Mouse (Mus musculus) kidney, embryonic 15.5 days (tissue): ENCODE data around the gene Grid2. TPM values are rescaled to one million over a fixed set of nuclear protein-coding genes. Genes with fewer than 3 reads are reported as not detected.

ENCODE experiments used
- ATAC-seq: fragments of 200-750 bp; cut with Nextera tagmentation; replicated peaks from 2 replicates; pipeline ENCODE4 v1.8.0; 2017; ENCODE audit warnings: moderate TSS enrichment; ENCODE audit not compliant: low FRiP score
- H3K27ac ChIP-seq: fragments of 300-500 bp; sonication (generic); 2 replicates; pipeline ENCODE4 v1.5.1; 2015; ENCODE audit warnings: mild to moderate bottlenecking, inconsistent platforms
- H3K27me3 ChIP-seq: fragments of 300-500 bp; sonication (generic); 2 replicates; pipeline ENCODE4 v1.6.1; 2015; ENCODE audit warnings: inconsistent platforms
- H3K36me3 ChIP-seq: fragments of 300-500 bp; sonication (generic); 2 replicates; pipeline ENCODE4 v1.6.1; 2015; ENCODE audit warnings: inconsistent platforms
- H3K4me1 ChIP-seq: fragments of 300-500 bp; sonication (generic); 2 replicates; pipeline ENCODE4 v1.6.1; 2015; ENCODE audit warnings: inconsistent platforms
- H3K4me2 ChIP-seq: fragments of 300-500 bp; sonication (generic); 2 replicates; pipeline ENCODE4 v1.6.1; 2015; ENCODE audit warnings: moderate library complexity, mild to moderate bottlenecking, inconsistent platforms
- H3K4me3 ChIP-seq: fragments of 300-500 bp; sonication (generic); replicated peaks from 2 replicates; pipeline ENCODE4 v1.5.1; 2015; ENCODE audit warnings: mild to moderate bottlenecking, inconsistent platforms
- H3K9ac ChIP-seq: fragments of 300-500 bp; sonication (generic); 2 replicates; pipeline ENCODE4 v1.6.1; 2015; ENCODE audit warnings: mild to moderate bottlenecking, inconsistent platforms
- H3K9me3 ChIP-seq: fragments of 300-500 bp; sonication (generic); replicated peaks from 2 replicates; pipeline ENCODE4 v1.6.1; 2016; ENCODE audit warnings: inconsistent platforms
- WGBS: fragments of 180-500 bp; shearing (Covaris S2); methylation state at CpG from one replicate; pipeline ENCODE4 v1.1.7; 2015; ENCODE audit warnings: mixed read lengths; 5-methylcytosine and 5-hydroxymethylcytosine counted together
- polyA plus RNA-seq: library from polyadenylated mRNA; unstranded; fragments of >200 nt; fragmentation: Nextera tagmentation; extraction: Ambion mirVana; gene quantifications from 2 replicates; pipeline ENCODE4 v1.2.1, GENCODE M21; 2015

Gene Grid2
- polyA plus RNA-seq, 1 experiment from 2014 or later, result 0.55 TPM

GRCm38 (mm10) chr6:64649296-64650226 lies 1393.9 kb downstream of the Grid2 start:
- Histone ChIP-seq H3K4me2 (peak overlapping the region; percentile 58), H3K27ac (no peak overlapping the region), H3K4me1 (0 out of 2 replicates have a peak, but pooled peaks cover 5% of the 10 kb centered on the region), H3K27me3 (no peaks in the 10 kb centered on the region), H3K36me3 (no peaks in the 10 kb centered on the region), H3K9ac (no peak overlapping the region), H3K4me3 (peak overlapping the region; percentile 38), H3K9me3 (no peaks in the 10 kb centered on the region)
- WGBS, result 10% methylated on average over 20 of the region's 20 CpGs
- peak; percentile 89 for ATAC-seq

GRCm38 (mm10) chr6:64650765-64651164 lies 1395.1 kb downstream of the Grid2 start:
- Histone ChIP-seq H3K9ac (no peak overlapping the region), H3K27ac (0 out of 2 replicates have a peak overlapping the region, but pooled peaks have one; percentile 37), H3K4me2 (no peak overlapping the region), H3K36me3 (no peaks in the 10 kb centered on the region), H3K4me1 (0 out of 2 replicates have a peak, but pooled peaks cover 5% of the 10 kb centered on the region), H3K4me3 (no peak overlapping the region), H3K27me3 (no peaks in the 10 kb centered on the region), H3K9me3 (no peaks in the 10 kb centered on the region)
- ATAC-seq, result peak; percentile 71
- WGBS, result 11% methylated on average over 7 of the region's 7 CpGs

- Histone ChIP-seq H3K4me3 (no peak overlapping the region), H3K27me3 (no peaks in the 10 kb centered on the region), H3K9ac (no peak overlapping the region), H3K27ac (no peak overlapping the region), H3K4me2 (no peak overlapping the region), H3K9me3 (no peaks in the 10 kb centered on the region), H3K4me1 (no peaks in the 10 kb centered on the region), H3K36me3 (no peaks in the 10 kb centered on the region)
- 72% methylated on average over 3 of the region's 3 CpGs for WGBS
- ATAC-seq, result no peak
Observed at GRCm38 (mm10) chr6:64671010-64671409, 1415.3 kb downstream of the Grid2 start.

GRCm38 (mm10) chr6:64678815-64679214 lies 1423.1 kb downstream of the Grid2 start:
- ATAC-seq, result no peak
- Histone ChIP-seq H3K27me3 (no peaks in the 10 kb centered on the region), H3K4me1 (no peaks in the 10 kb centered on the region), H3K4me3 (no peak overlapping the region), H3K36me3 (no peaks in the 10 kb centered on the region), H3K27ac (no peak overlapping the region), H3K9me3 (no peaks in the 10 kb centered on the region), H3K4me2 (no peak overlapping the region), H3K9ac (no peak overlapping the region)
- WGBS, result 24% methylated on average over 1 of the region's 1 CpGs

- H3K4me2 ChIP-seq, result no peak overlapping the region
- H3K27ac ChIP-seq, result no peak overlapping the region
- H3K27me3 ChIP-seq, result peaks cover 25% of the 10 kb centered on the region
- no peak overlapping the region for H3K4me3 ChIP-seq
- no peaks in the 10 kb centered on the region for H3K9me3 ChIP-seq
- ATAC-seq, result 0 out of 2 replicates have a peak, but pooled peaks have one; percentile 43
- H3K36me3 ChIP-seq, result no peaks in the 10 kb centered on the region
- 41% methylated on average over 9 of the region's 9 CpGs for WGBS
- H3K9ac ChIP-seq, result no peak overlapping the region
- peaks cover 9% of the 10 kb centered on the region; the same call in 1 of the 2 replicates for H3K4me1 ChIP-seq
Observed at GRCm38 (mm10) chr6:64683974-64684373, 1428.3 kb downstream of the Grid2 start.

GRCm38 (mm10) chr6:64684973-64685372 lies 1429.3 kb downstream of the Grid2 start:
- Histone ChIP-seq H3K27ac (no peak overlapping the region), H3K9ac (no peak overlapping the region), H3K4me3 (no peak overlapping the region), H3K36me3 (no peaks in the 10 kb centered on the region), H3K27me3 (peaks cover 25% of the 10 kb centered on the region), H3K4me2 (no peak overlapping the region), H3K9me3 (no peaks in the 10 kb centered on the region), H3K4me1 (peaks cover 9% of the 10 kb centered on the region; the same call in 1 of the 2 replicates)
- 6% methylated on average over 5 of the region's 5 CpGs for WGBS
- ATAC-seq, result no peak

GRCm38 (mm10) chr6:64688181-64688944 lies 1432.7 kb downstream of the Grid2 start:
- no peak for ATAC-seq
- 7% methylated on average over 19 of the region's 19 CpGs for WGBS
- peaks cover 9% of the 10 kb centered on the region; the same call in 1 of the 2 replicates for H3K4me1 ChIP-seq

GRCm38 (mm10) chr6:64694688-64695087 lies 1439.0 kb downstream of the Grid2 start:
- Histone ChIP-seq H3K9ac (no peak overlapping the region), H3K27ac (no peak overlapping the region), H3K27me3 (no peaks in the 10 kb centered on the region), H3K4me1 (no peaks in the 10 kb centered on the region), H3K9me3 (no peaks in the 10 kb centered on the region), H3K4me3 (no peak overlapping the region), H3K36me3 (no peaks in the 10 kb centered on the region), H3K4me2 (no peak overlapping the region)
- no peak for ATAC-seq
- WGBS, result 53% methylated on average over 7 of the region's 7 CpGs

More at GRCm38 (mm10) chr6:64688181-64688944, 1432.7 kb downstream of the Grid2 start:
- Histone ChIP-seq H3K9ac (no peak overlapping the region), H3K4me3 (0 out of 2 replicates have a peak overlapping the region, but pooled peaks have one; percentile 3), H3K9me3 (no peaks in the 10 kb centered on the region), H3K36me3 (no peaks in the 10 kb centered on the region), H3K4me2 (peak overlapping the region; percentile 43), H3K27ac (no peak overlapping the region), H3K27me3 (peaks cover 25% of the 10 kb centered on the region)

GRCm38 (mm10) chr6:64703659-64704058 lies 1448.0 kb downstream of the Grid2 start:
- Histone ChIP-seq H3K4me2 (no peak overlapping the region), H3K36me3 (no peaks in the 10 kb centered on the region), H3K27ac (no peak overlapping the region), H3K4me1 (no peaks in the 10 kb centered on the region), H3K9me3 (no peaks in the 10 kb centered on the region), H3K9ac (no peak overlapping the region), H3K27me3 (no peaks in the 10 kb centered on the region), H3K4me3 (no peak overlapping the region)
- ATAC-seq, result no peak
- WGBS, result 84% methylated on average over 2 of the region's 2 CpGs

GRCm38 (mm10) chr6:64727751-64728403 lies 1472.2 kb downstream of the Grid2 start:
- WGBS, result 1% methylated on average over 29 of the region's 29 CpGs
- Histone ChIP-seq H3K36me3 (no peaks in the 10 kb centered on the region), H3K27me3 (peaks cover 62% of the 10 kb centered on the region)

GRCm38 (mm10) chr6:64728499-64729198 lies 1473.0 kb downstream of the Grid2 start, which contains the start of gene Atoh1:
TSS of gene Atoh1 (plus strand) at chr6:64729125.
- H3K4me2 ChIP-seq, result peak within 1 kb of the TSS; percentile 83
- H3K27ac ChIP-seq, result no peak within 1 kb of the TSS
- peaks cover 30% of the 10 kb centered on the region for H3K4me1 ChIP-seq
- ATAC-seq, result peak; percentile 87
- WGBS, result under 1% methylated on average over 34 of the region's 34 CpGs
- H3K9me3 ChIP-seq, result no peaks in the 10 kb centered on the region
- H3K27me3 ChIP-seq, result peaks cover 70% of the 10 kb centered on the region
- H3K4me3 ChIP-seq, result peak within 1 kb of the TSS; percentile 44
- H3K9ac ChIP-seq, result 0 out of 2 replicates have a peak within 1 kb of the TSS, but pooled peaks have one; percentile 4
- no peaks in the 10 kb centered on the region for H3K36me3 ChIP-seq

More at GRCm38 (mm10) chr6:64727751-64728403, 1472.2 kb downstream of the Grid2 start:
- peak; percentile 54; the same call in 1 of the 2 replicates for ATAC-seq
- H3K9ac ChIP-seq, result no peak overlapping the region
- H3K4me1 ChIP-seq, result peaks cover 30% of the 10 kb centered on the region
- no peaks in the 10 kb centered on the region for H3K9me3 ChIP-seq
- H3K4me3 ChIP-seq, result peak overlapping the region; percentile 44
- no peak overlapping the region for H3K27ac ChIP-seq
- peak overlapping the region; percentile 83 for H3K4me2 ChIP-seq
